Mouse (Mus musculus): Measurements from ENCODE around the gene Lama4.

Lama4 gene

DNA sequence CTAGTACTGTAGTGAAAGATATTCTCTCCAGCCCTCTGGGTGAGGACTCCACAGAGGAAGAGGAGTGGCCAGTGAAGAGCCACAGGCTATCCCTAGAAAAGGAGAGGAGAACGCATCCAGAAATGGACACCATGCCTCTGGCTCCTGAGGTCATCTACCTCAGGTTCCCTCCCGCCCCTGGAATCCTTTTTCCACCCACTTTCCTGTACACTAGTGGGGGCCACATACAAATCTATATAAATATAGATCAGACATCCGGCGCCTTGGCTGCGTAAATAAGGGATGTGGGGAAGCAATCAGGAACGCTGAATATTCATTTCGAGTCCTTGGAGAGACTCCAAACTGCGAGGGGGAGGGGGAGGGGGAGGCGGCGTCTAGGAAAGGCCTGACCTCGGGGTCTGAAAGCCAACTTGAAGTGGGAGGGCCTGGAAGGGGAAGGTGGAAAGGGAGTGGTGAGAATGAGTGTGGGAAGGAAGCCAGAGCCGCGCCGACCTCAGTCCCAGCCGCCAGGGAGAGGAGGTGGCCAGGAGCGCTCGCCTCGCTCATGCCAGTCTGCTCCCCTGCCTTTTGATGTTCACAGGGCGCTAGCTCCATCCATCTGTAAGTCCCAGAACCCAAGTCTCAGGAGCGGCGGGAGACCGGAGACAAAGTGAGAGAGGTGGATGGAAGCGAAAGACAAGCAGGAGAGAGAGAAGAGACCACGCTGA is at the start of gene Lama4:
Gene Lama4, plus strand, starts transcription at position 441 of the 707 bp plus-strand sequence.
- no peak for DNase-seq (ENCODE audit: low read depth)

- DNase-seq (ENCODE audit: low read depth) = no peak
Measured at GRCm38 (mm10) chr10:38916027-38916617, 49.2 kb upstream of the Lama4 start.

GRCm38 (mm10) chr10:38928940-38929697 is 36.2 kb upstream of the Lama4 start:
- DNase-seq (ENCODE audit: low read depth) = no peak

DNA sequence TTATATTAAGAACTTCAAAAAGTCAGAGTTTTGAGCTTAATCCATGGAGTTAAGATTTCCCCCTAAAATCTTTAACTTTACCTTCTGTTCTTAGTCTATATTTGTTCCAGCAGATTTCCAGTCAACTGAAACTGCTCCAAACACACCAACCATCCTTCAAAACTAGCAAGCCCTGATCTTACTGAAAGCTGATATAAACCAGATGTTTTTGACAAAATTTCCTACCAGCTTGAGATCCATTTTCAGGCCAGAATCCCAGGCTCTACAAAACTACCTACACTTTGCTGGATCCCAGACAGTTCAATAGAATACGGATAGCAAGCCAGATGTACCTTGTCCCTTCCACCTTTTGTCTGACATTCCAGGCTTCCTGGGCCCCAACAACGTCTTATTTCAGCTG is 20.6 kb upstream of the Lama4 start:
- DNase-seq (ENCODE audit: low read depth) = no peak

DNA sequence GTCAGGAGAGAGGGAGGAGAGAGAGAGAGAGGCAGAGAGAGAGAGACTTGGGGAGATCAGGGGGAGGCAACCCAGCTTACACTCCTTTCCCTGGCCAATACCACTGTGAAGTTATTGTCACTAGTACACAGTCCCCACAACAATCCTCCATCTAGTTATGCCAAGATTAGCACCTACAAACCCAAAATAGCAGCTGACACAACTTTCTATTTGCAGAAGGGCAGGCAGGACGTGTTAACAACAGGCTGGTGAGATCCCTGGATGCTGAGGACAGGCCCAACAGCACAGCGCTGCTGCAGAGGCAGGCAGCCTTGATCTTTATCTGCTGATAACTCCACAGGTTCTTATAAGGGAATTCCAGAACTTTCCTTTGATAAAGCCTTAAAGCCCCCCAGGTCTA is 3.4 kb upstream of the Lama4 start:
- DNase-seq (ENCODE audit: low read depth) = no peak

- no peak for DNase-seq (ENCODE audit: low read depth)
Measured at GRCm38 (mm10) chr10:38964719-38965074, 618 bp upstream of the Lama4 start.

- no peak for DNase-seq (ENCODE audit: low read depth)
Measured at GRCm38 (mm10) chr10:38965857-38966256, 542 bp downstream of the Lama4 start.

- DNase-seq (ENCODE audit: low read depth) = no peak
Measured at GRCm38 (mm10) chr10:38966646-38967045, 1.3 kb downstream of the Lama4 start.

- DNase-seq (ENCODE audit: low read depth) = no peak
Measured at GRCm38 (mm10) chr10:38968326-38969072, 3.2 kb downstream of the Lama4 start.

DNA sequence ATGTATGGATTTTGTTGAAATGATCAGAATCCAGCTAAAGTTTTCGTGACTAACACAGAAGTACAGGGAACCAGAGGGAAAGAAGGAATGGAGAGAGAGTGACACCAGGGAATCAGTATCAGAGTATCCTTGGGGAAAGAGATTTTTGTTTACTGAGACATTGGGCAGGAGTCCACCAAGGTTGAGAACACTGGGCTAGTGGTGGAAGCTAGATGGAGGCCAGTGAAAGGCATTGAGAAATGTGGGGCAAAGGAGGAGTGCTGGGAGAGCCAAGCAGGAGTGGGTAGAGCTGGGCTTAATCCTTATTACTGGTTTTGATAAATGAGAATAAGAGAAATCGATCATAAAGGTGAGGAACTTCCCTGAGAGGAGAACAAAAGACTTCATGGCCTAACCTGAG is 4.2 kb downstream of the Lama4 start:
- no peak for DNase-seq (ENCODE audit: low read depth)

- DNase-seq (ENCODE audit: low read depth) = no peak
Measured at GRCm38 (mm10) chr10:38969975-38970374, 4.7 kb downstream of the Lama4 start.

DNA sequence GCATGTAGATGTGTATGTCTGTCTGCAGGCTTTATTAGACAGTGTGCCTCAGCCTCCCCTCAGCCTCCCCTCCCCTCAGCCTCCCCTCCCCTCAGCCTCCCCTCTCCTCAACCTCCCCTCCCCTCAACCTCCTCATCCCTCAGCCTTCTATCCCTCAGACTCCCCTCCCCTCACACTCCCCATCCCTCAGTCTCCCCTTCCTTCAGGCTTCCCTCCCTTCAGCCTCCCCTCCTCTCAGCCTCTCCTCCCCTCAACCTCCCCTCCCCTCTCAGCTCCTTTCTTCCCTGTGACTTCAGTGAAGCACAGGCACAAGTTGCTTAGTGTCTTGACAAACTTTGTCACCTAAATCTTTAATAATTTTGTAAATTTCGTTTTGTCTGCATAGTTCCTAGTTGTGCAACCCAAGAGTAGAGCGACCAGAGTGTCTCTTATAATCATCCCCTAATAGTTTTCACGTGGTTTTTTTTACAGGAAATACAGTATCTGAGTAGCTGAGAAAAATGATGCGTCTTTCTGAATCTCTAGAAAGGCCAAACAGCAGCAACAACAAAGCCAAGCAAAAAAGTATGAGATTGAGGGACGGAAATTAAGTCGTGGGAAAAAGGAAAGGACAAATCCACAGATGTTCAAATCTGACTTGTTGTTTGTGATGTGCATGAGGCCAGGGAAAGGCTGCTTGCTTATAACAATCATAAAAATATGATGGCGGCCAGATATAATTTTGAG is 7.1 kb downstream of the Lama4 start:
- DNase-seq (ENCODE audit: low read depth) = no peak

- DNase-seq (ENCODE audit: low read depth) = no peak
Measured at GRCm38 (mm10) chr10:38973016-38973415, 7.7 kb downstream of the Lama4 start.

DNA sequence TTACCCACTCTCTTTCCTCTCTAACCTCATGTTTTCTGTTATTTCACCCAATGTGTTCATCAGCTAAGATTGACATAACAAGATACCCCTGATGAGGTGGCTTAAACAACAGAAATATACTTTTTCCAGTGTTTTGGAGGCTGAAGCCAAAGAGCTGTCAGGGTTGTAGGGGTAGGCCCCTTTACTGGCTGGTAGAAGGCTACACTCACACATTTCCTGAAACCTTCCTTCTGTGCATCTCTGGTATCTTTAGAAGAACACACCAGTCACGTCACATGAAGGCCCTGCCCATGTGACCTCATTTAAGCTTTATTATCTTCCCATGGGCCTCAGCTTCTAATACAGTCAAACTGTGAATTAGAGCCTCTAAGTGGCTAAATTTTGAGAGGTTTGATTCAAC is 12.9 kb downstream of the Lama4 start:
- DNase-seq (ENCODE audit: low read depth) = no peak

DNA sequence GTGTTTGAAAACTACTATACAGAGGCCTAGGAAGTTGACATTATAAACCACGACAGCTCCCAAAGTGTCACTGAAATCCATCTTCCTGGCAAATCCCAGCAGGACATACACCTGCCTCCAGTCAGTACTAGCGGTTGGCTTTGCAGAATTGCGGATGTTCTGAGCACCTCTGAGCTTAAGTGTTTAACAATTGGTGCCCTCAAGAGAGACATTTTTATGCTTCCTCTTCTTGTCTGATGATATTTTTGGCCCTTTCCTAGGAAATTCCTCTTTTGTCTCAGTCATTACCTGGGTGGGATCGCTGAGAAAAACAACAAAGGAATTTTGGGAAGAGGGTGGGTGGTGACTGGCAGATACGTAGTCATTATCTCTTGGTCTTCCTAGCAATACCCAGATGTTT is 14.4 kb downstream of the Lama4 start:
- no peak for DNase-seq (ENCODE audit: low read depth)

- DNase-seq (ENCODE audit: low read depth) = no peak
Measured at GRCm38 (mm10) chr10:38980980-38981379, 15.7 kb downstream of the Lama4 start.

- no peak for DNase-seq (ENCODE audit: low read depth)
Measured at GRCm38 (mm10) chr10:38984358-38985075, 19.2 kb downstream of the Lama4 start.

DNA sequence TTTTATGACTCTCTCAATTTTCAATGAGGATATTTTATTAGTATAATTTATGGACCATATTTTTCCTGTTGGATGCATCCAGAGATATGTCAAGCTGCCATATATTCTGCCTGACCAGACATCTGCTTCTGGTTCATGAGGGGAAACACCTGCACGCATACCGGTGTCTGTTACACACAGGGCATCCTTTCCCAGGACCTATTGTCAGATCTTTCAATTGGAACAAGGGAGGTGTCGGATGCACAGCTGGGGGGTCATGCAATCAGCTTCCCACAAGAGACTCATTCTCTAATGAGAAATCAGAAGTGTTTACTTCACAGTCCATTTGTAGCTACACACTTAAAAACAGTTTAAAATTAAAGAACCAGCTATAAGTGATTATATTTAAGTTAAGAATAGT is 20.7 kb downstream of the Lama4 start:
- DNase-seq (ENCODE audit: low read depth) = no peak

DNA sequence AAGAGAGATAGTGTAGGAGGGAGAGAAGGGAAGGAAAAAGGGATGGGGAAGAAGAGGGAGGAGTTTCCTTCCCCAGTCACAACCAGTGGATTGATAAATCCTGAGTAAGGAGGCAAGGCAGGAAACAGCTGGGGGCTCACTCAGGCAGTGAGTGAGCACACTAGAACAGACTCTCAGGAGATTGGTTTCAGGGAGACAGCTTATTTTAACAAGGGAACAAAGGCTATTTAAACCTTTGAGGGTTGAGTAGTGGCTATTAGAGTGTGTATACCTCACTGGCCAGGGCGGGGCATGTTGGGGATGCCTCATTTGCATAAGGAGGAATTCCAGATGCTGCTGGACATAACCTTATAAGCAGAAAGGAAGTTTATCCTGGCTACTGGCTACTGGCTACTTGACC is 27.5 kb downstream of the Lama4 start:
- no peak for DNase-seq (ENCODE audit: low read depth)

GRCm38 (mm10) chr10:38993632-38994424 is 28.5 kb downstream of the Lama4 start:
- DNase-seq (ENCODE audit: low read depth) = no peak

Measured in c-Kit-positive CD71-negative TER-119-negative erythroid progenitor cells, embryonic 14.5 days (primary cell).